Mouse (Mus musculus) hindbrain, embryonic 13.5 days (tissue): ENCODE results near the gene Prom1. TPM values are rescaled to one million over a fixed set of nuclear protein-coding genes. Genes with fewer than 3 reads are reported as not detected.
"Not testable (repeated sequence)": the region's sequence is repeated elsewhere in the genome, so short reads cannot be mapped to it uniquely, and the experiment has no call there.

Experiments
- ATAC-seq: fragments of 200-750 bp; cut with Nextera tagmentation; 2 replicates; pipeline ENCODE4 v1.8.0; 2017; ENCODE audit warnings: moderate TSS enrichment; ENCODE audit not compliant: low FRiP score
- H3K27ac ChIP-seq: fragments of 300-500 bp; sonication (generic); 2 replicates; pipeline ENCODE4 v1.5.1; 2015; ENCODE audit warnings: inconsistent platforms, mild to moderate bottlenecking, moderate library complexity
- H3K27me3 ChIP-seq: fragments of 300-500 bp; sonication (generic); 2 replicates; pipeline ENCODE4 v1.6.1; 2015; ENCODE audit warnings: mild to moderate bottlenecking, inconsistent platforms
- H3K36me3 ChIP-seq: fragments of 300-500 bp; sonication (generic); 2 replicates; pipeline ENCODE4 v1.6.1; 2015; ENCODE audit warnings: mild to moderate bottlenecking, inconsistent platforms
- H3K4me1 ChIP-seq: fragments of 300-500 bp; sonication (generic); replicated peaks from 2 replicates; pipeline ENCODE4 v1.6.1; 2015; ENCODE audit warnings: inconsistent platforms
- H3K4me2 ChIP-seq: fragments of 300-500 bp; sonication (generic); 2 replicates; pipeline ENCODE4 v1.6.1; 2015; ENCODE audit warnings: inconsistent platforms, mild to moderate bottlenecking, moderate library complexity
- H3K4me3 ChIP-seq: fragments of 300-500 bp; sonication (generic); 2 replicates; pipeline ENCODE4 v1.5.1; 2015; ENCODE audit warnings: mild to moderate bottlenecking, inconsistent platforms
- H3K9ac ChIP-seq: fragments of 300-500 bp; sonication (generic); 2 replicates; pipeline ENCODE4 v1.6.1; 2015; ENCODE audit warnings: mild to moderate bottlenecking, inconsistent platforms
- H3K9me3 ChIP-seq: fragments of 300-500 bp; sonication (generic); 2 replicates; pipeline ENCODE4 v1.6.1; 2016; ENCODE audit warnings: inconsistent platforms
- whole genome bisulfite sequencing: fragments of 180-500 bp; shearing (Covaris S2); methylation state at CpG from one replicate; pipeline ENCODE4 v1.1.7; 2015; 5-methylcytosine and 5-hydroxymethylcytosine counted together
- polyA plus RNA-seq: library from polyadenylated mRNA; unstranded; fragments of >200 nt; fragmentation: Nextera tagmentation; extraction: Ambion mirVana; gene quantifications from 2 replicates; pipeline ENCODE4 v1.2.1, GENCODE M21; 2015

Prom1 gene
- polyA plus RNA-seq = 41.9 and 47.1 TPM in 2 replicates

DNA sequence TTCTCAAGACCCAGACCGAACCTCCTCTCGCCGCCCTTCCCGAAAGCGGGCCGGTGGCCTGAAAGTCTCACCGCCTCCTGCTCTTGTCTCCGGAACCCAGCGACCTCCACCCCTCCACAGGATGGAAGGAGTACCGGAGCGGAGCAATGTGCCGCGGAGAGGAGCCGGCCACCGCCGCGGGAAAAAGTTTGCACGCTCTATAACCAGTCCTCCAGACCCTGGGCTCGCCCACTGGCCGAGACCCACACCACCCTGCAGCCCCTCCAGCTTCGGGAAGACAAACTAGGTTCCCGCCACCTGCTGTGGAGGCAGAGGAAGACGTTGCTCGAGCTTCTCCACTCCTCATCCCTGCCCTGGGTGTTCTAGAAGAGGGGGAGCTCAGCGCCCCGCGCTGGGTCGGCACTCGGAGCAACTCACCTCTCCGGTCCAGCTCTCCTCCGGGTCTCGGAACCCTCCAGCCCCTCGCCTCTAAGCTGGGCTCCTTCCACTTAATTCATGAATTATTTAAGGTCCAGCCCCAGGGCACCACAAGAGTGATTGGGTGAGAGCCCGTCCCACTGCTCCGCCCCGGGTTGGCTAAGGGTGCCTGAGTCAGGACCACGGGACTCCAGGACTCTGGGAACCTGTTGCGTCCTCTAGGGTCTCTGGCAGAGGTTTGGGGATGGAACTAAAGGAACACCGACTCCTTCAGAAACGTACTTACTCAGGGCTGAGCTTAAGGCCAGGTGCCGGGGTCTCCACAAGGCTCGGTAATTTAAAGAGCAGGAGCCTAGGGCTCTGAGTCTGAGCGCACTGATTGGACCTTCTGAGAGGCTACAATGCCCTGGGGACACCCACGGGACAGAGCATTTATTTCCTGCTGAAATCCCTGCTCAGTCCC is at the start of gene Prom1:
TSS of gene Prom1 (minus strand) at position 802 of the 880 bp plus-strand sequence.
- H3K9ac ChIP-seq = peak within 1 kb of the TSS; percentile 86
- peaks cover 3% of the 10 kb centered on the region; the same call in 1 of the 2 replicates for H3K9me3 ChIP-seq
- H3K27ac ChIP-seq = peak within 1 kb of the TSS; percentile 86
- under 1% methylated on average over 44 of the region's 44 CpGs for WGBS
- peaks cover 26% of the 10 kb centered on the region for H3K4me1 ChIP-seq
- H3K36me3 ChIP-seq = no peaks in the 10 kb centered on the region
- H3K4me3 ChIP-seq = peak within 1 kb of the TSS; percentile 72
- H3K4me2 ChIP-seq = peak within 1 kb of the TSS; percentile 90
- no peaks in the 10 kb centered on the region for H3K27me3 ChIP-seq
- peak; percentile 71 for ATAC-seq

DNA sequence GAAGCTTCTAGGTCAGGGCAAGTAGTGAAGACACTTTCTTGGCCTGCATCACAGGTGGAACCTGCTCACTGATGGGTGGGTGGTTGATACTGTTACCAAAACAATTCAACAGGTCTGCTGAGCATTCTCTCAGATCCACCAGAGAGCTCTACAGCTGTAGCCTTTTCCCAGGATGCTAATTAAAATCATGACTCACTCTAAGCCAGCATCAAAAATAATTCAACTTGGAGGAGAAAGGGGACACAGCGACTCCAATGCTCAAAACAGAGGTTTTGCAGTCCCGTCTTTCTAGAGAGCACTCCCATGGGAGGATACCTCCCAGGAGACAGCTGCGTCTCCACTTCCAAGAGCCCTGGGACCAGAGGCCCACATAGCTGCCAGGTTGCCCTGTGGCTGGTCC is 45.9 kb upstream of the Prom1 start:
- no peak overlapping the region for H3K4me2 ChIP-seq
- H3K36me3 ChIP-seq = no peaks in the 10 kb centered on the region
- no peak overlapping the region for H3K27ac ChIP-seq
- peaks cover 5% of the 10 kb centered on the region; the same call in 1 of the 2 replicates for H3K4me1 ChIP-seq
- no peak overlapping the region for H3K9ac ChIP-seq
- no peak overlapping the region for H3K4me3 ChIP-seq
- ATAC-seq = no peak
- peaks cover 6% of the 10 kb centered on the region for H3K9me3 ChIP-seq
- WGBS = 93% methylated on average over 3 of the region's 3 CpGs
- no peaks in the 10 kb centered on the region for H3K27me3 ChIP-seq

DNA sequence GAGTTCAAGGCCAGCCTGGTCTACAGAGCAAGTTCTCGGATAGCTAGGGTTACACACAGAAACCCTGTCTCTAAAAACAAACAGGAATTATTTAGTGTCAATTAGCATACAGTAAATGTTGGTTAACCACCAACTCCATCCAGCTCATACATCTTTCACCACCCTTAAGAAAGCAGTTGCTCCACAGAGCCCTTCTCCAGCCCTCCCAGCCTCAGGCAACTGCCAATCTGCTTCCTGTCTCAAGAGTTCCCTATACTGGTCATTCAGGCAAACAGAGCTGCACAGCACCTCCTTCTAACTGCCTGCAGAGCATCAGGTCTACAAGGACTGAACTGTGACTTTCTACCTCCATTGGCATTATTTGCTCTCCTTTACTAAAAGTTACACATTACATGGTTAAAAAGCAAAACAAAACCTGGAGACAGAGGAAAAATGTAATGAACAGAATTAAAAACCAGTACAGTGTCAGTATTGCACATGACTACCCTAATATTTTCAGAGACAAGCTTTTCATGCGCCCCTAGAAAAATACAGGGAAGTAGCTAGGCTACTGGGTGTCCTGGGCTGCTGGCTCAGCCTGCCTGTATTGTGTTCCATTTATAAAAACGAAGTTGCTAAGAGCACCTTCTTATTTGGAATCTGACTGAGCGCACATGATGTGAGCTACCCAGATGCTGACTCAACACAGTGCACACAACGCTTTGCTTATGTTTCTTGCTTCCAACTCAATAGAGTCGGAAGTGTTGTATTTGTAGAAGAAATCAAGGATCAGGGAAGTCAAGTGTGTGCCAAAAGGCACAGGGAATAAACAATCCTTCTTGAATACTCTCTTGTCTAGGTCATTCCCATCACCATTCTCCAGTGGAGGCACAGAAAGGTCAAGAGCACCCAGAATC is 44.9 kb upstream of the Prom1 start:
- no peak overlapping the region for H3K4me3 ChIP-seq
- peaks cover 4% of the 10 kb centered on the region; the same call in 1 of the 2 replicates for H3K4me1 ChIP-seq
- 84% methylated on average over 6 of the region's 6 CpGs for WGBS
- no peak for ATAC-seq
- H3K4me2 ChIP-seq = no peak overlapping the region
- no peaks in the 10 kb centered on the region for H3K27me3 ChIP-seq
- no peak overlapping the region for H3K9ac ChIP-seq
- peaks cover 6% of the 10 kb centered on the region for H3K9me3 ChIP-seq
- H3K36me3 ChIP-seq = no peaks in the 10 kb centered on the region
- no peak overlapping the region for H3K27ac ChIP-seq

DNA sequence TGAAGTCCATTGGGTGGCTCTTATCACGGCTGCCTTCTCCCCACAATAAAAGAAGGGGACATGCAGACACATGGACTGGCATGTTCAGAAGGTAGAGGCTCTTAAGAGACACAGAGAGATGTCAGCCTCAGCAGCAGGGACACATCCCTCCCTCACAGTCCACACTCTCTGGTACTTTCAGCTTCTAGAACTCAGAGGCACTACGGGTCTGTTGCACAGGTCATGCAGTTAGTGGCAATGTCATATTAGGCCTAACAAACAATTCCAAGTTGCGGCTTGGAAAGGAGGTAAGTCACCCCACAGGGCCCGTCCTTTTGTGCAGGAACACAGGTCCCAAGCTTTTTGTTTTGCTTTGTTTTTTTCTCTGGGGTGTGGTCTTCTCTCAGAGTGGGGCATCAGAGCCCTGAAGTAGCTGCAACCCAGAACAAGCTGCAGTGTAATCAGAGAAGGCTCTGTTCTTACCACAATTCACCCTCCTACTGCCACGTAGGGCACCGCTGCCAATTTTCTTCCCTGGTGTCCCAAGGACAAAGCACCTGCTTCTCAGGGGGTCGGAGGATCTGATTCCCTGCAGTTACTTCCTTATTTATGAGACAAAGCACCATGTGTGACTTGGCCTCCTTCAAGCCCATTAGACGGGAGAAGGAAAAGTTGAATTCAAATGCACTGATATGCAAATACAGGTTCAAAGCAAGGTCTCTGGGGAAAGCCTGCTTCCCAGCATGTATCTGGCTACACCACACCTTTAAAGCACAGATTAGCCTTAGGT is 41.8 kb upstream of the Prom1 start:
- Histone ChIP-seq H3K4me1 (no peaks in the 10 kb centered on the region; the same call in 1 of the 2 replicates), H3K9me3 (no peaks in the 10 kb centered on the region), H3K4me3 (no peak overlapping the region), H3K27me3 (no peaks in the 10 kb centered on the region), H3K4me2 (no peak overlapping the region), H3K27ac (no peak overlapping the region), H3K36me3 (no peaks in the 10 kb centered on the region), H3K9ac (no peak overlapping the region)
- WGBS = 23% methylated on average over 8 of the region's 8 CpGs
- no peak for ATAC-seq

DNA sequence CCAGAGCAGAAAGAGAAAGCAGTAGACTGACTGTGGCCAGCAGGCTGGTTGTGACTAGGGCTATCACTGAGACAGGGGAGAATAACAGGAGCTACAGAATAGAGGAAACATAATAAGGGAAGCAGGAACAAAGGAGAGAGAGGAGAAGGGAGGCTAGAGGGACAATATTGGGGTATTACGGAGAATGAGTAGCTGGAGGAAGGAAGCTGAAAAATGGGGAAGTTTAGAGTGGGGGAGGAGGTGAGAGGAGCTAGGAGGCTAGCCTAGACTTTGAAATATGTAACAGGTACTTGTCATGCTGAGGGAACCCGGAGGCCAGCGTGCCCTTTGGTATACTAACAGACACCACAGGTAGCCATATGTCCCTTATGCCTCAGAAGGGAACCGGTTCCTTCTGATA is 25.7 kb upstream of the Prom1 start:
- Histone ChIP-seq H3K36me3 (no peaks in the 10 kb centered on the region), H3K4me3 (no peak overlapping the region), H3K9ac (no peak overlapping the region), H3K9me3 (no peaks in the 10 kb centered on the region), H3K27ac (no peak overlapping the region), H3K4me1 (no peaks in the 10 kb centered on the region), H3K27me3 (no peaks in the 10 kb centered on the region), H3K4me2 (no peak overlapping the region)
- no peak for ATAC-seq
- WGBS = 82% methylated on average over 4 of the region's 4 CpGs

DNA sequence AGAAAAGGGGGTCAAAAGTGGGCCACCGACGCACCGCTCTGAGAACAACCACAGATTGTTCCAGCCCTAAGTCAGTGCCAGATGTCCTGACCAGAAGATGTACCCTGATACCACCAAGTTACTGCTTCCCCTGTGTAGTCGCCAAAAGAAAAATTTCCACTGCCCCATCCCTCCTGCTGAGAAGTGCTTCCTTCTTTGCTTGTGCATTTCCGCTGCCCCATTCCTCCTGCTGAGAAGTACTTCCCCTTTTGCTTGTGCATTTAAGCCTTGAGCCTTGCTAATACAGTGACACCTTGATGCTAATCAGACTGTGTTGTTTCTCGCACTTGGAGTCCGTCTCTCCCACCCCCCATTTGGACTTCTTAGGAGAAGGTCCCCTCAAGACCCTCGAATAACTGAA is 24.7 kb upstream of the Prom1 start:
- not testable (repeated sequence) for H3K4me2 ChIP-seq, H3K36me3 ChIP-seq, ATAC-seq, H3K9me3 ChIP-seq, H3K27me3 ChIP-seq, H3K27ac ChIP-seq, H3K4me1 ChIP-seq, H3K4me3 ChIP-seq, H3K9ac ChIP-seq
- WGBS = 81% methylated on average over 8 of the region's 8 CpGs

DNA sequence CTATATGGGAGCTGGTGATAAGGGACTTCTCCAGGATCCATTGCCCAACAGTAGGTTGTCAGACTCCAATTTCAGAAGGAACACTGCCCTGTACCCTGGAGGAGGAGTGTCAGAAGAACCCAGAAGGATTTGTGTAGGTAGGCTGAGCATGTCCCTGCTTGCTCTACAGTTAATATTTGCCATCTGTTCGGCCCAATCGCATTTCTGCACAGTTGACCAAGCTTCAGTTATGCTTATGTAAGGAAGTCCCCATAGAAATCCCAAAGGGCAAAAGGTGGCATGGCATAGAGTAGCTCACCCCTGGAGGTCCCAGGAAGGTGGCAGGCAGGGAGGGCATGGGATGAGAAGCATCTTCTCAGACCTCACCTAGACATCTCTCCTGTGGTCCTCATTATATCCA is 19.6 kb upstream of the Prom1 start:
- WGBS = 81% methylated on average over 2 of the region's 2 CpGs
- no peak overlapping the region for H3K9ac ChIP-seq

DNA sequence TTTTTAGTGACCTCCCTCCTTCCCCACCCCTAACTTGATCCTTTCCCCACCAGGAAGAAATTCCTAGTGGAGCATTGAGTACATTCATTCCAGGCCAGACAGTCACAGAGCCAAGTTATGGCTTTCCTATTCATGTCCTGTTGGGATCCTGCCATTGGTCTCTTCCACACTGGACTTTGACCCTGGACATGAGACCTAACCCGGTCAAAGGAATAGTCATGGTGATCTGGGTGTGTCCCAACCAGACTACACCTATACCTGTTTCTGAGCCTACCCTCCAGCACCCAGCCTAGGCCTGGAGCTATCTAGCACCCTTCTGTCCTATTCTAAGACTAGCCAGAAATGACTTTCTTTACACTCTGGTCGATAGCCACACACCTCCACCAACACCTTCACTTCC is 11.3 kb upstream of the Prom1 start:
- no peak overlapping the region for H3K27ac ChIP-seq
- no peaks in the 10 kb centered on the region for H3K9me3 ChIP-seq
- no peaks in the 10 kb centered on the region for H3K27me3 ChIP-seq
- no peak overlapping the region for H3K4me3 ChIP-seq
- H3K9ac ChIP-seq = no peak overlapping the region
- H3K4me1 ChIP-seq = no peaks in the 10 kb centered on the region
- H3K36me3 ChIP-seq = no peaks in the 10 kb centered on the region
- WGBS = 86% methylated on average over 2 of the region's 2 CpGs
- H3K4me2 ChIP-seq = no peak overlapping the region
- no peak for ATAC-seq

More for the DNA sequence above, 19.6 kb upstream of the Prom1 start:
- H3K27ac ChIP-seq = no peak overlapping the region
- no peak overlapping the region for H3K4me2 ChIP-seq
- H3K27me3 ChIP-seq = no peaks in the 10 kb centered on the region
- no peaks in the 10 kb centered on the region for H3K4me1 ChIP-seq
- no peaks in the 10 kb centered on the region for H3K36me3 ChIP-seq
- no peak overlapping the region for H3K4me3 ChIP-seq
- H3K9me3 ChIP-seq = no peaks in the 10 kb centered on the region
- no peak for ATAC-seq

DNA sequence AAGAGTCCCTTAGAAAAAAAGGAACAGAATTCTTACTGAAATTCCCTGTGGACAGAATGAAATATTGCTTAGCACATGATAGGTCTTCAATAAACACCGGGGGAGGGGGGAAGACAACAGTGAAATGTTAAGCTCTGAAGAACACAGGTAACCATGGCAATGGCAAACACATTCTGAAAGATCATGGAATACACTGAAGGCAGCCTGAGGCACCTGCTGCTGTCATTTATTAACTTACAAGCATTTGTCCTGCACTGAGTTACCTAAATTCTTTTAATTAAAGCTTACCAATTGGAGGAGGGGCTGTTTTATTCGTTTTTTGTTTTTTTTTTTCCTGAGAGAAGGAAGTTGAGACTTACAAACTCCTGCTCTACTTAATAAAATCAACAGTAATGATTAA is 7.3 kb upstream of the Prom1 start:
- Histone ChIP-seq H3K9me3 (no peaks in the 10 kb centered on the region), H3K4me3 (no peak overlapping the region), H3K27ac (no peak overlapping the region), H3K36me3 (no peaks in the 10 kb centered on the region), H3K4me1 (no peaks in the 10 kb centered on the region), H3K4me2 (no peak overlapping the region), H3K9ac (no peak overlapping the region), H3K27me3 (no peaks in the 10 kb centered on the region)
- ATAC-seq = no peak
- WGBS = 75% methylated on average over 2 of the region's 2 CpGs

DNA sequence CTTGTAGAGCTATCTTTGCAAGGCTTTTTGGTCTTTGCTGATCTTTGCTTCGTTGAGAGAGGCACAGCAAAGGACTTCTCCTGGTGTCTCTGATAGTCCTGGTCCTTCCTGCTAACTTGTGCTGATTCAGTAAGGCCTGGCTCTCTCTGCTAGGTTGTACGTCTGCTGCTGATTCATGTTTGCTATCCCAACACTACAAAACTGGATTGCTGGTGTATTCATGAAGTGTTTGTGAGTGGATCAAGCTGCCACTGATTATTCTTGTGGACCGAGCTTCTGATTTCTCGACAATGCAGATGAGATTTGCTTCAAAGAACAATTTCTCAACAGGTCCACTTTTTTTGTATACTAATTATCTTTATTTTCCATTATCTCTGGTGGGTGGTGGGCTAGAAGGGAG is 6.3 kb upstream of the Prom1 start:
- no peak for ATAC-seq
- no peaks in the 10 kb centered on the region for H3K36me3 ChIP-seq
- WGBS = 88% methylated on average over 4 of the region's 4 CpGs

DNA sequence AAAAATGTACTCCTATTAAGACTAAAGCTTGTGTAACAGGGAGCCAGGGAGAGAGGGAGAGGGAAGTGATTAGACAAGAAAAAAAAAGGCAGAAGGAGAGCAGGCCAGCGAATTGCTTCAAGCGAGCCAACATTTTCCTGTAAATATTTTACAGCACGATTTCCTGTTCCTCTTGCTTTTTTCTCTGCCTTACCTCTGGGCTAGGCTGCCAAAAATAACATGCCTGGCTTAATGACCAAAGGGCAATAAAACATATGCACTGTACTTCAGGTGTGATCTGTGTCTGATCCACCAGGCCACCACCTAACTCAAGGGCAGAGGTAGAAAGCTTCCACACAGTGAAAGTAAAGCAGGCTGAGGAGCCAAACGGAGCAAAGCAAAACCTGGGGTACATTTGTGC is 3.4 kb upstream of the Prom1 start:
- H3K9me3 ChIP-seq = peaks cover 3% of the 10 kb centered on the region; the same call in 1 of the 2 replicates
- 70% methylated on average over 4 of the region's 4 CpGs for WGBS
- H3K9ac ChIP-seq = no peak overlapping the region
- H3K4me2 ChIP-seq = no peak overlapping the region
- no peak overlapping the region for H3K4me3 ChIP-seq
- no peaks in the 10 kb centered on the region for H3K27me3 ChIP-seq
- no peak overlapping the region for H3K27ac ChIP-seq
- no peaks in the 10 kb centered on the region for H3K36me3 ChIP-seq
- ATAC-seq = no peak
- H3K4me1 ChIP-seq = peaks cover 10% of the 10 kb centered on the region

More for the DNA sequence above, 6.3 kb upstream of the Prom1 start:
- no peaks in the 10 kb centered on the region for H3K4me1 ChIP-seq
- peaks cover 3% of the 10 kb centered on the region; the same call in 1 of the 2 replicates for H3K9me3 ChIP-seq
- H3K27me3 ChIP-seq = no peaks in the 10 kb centered on the region
- H3K4me3 ChIP-seq = no peak overlapping the region
- H3K27ac ChIP-seq = no peak overlapping the region
- H3K9ac ChIP-seq = no peak overlapping the region
- H3K4me2 ChIP-seq = no peak overlapping the region

DNA sequence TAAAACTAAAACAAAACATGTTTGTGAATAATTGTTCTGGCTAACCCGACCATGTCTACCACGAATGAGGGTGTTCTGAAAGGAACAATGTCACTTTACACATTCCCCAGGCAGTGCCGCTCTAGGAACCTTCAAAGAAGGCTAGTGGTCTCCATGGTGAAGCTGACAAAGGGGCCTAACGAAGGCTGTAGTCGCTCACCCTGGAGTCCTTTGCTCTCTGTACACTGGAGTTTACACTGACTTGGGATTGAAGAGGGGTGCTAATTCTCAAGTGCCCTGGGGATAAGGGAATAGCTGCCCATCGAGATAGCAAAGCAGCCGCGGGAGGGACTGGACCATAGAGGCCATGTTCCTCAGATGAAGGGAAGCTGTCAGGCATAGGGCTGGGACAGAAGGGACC is 2.9 kb upstream of the Prom1 start:
- WGBS = 17% methylated on average over 8 of the region's 8 CpGs
- Histone ChIP-seq H3K4me2 (no peak overlapping the region), H3K9ac (no peak overlapping the region), H3K27ac (no peak overlapping the region), H3K9me3 (peaks cover 3% of the 10 kb centered on the region; the same call in 1 of the 2 replicates), H3K36me3 (no peaks in the 10 kb centered on the region), H3K4me1 (peaks cover 15% of the 10 kb centered on the region), H3K27me3 (no peaks in the 10 kb centered on the region), H3K4me3 (no peak overlapping the region)
- no peak for ATAC-seq
